Mouse (Mus musculus) myocyte (in vitro differentiated cells): ENCODE measurements at regions not wholly inside any gene's neighbourhood (a gene's known extent, or its start where the extent isn't known, plus 50 kb on each side); places are given as distances from the start of the nearest gene placed in this dataset.

Experiments
- H3K27me3 ChIP-seq: one replicate; pipeline ENCODE4 v1.6.1; 2011; ENCODE audit not compliant: control insufficient read depth, insufficient read depth, insufficient read length
- H3K36me3 ChIP-seq: one replicate; pipeline ENCODE4 v1.6.1; 2011; ENCODE audit not compliant: control insufficient read depth, insufficient read depth
- H3K4me2 ChIP-seq: one replicate; pipeline ENCODE4 v1.6.1; 2011; ENCODE audit warnings: low read depth, control low read depth
- H3K4me3 ChIP-seq: one replicate; pipeline ENCODE4 v1.5.1; 2011; ENCODE audit warnings: mild to moderate bottlenecking, control low read depth, moderate library complexity
- H3K79me2 ChIP-seq: one replicate; pipeline ENCODE4 v1.6.1; 2011; ENCODE audit not compliant: control insufficient read depth, insufficient read depth
- H3ac ChIP-seq: one replicate; pipeline ENCODE4 v1.6.1; 2011; ENCODE audit not compliant: control insufficient read depth, insufficient read length
- CEBPB ChIP-seq: IDR thresholded peaks from 2 replicates; pipeline ENCODE4 v1.6.1; 2011; ENCODE audit warnings: mild to moderate bottlenecking, moderate library complexity; ENCODE audit not compliant: poor library complexity, insufficient read depth, severe bottlenecking
- E2F4 ChIP-seq: IDR thresholded peaks from one replicate; pipeline ENCODE4 v1.6.1; 2011; ENCODE audit warnings: mild to moderate bottlenecking, control low read depth, moderate library complexity; ENCODE audit not compliant: insufficient read depth
- MAX ChIP-seq: IDR thresholded peaks from one replicate; pipeline ENCODE4 v1.6.1; 2011; ENCODE audit warnings: low read depth, mild to moderate bottlenecking, control low read depth
- MYOD1 ChIP-seq, 3 experiments: IDR thresholded peaks; one replicate each; pipeline ENCODE4 v1.6.1; 2011; ENCODE audit warnings: control low read depth in 2 of 3, low read depth in 2 of 3, mild to moderate bottlenecking in 2 of 3, moderate library complexity in 1 of 3; ENCODE audit not compliant: insufficient read length in 2 of 3, control insufficient read depth in 1 of 3
- MYOG ChIP-seq, 3 experiments: IDR thresholded peaks; one replicate each; pipeline ENCODE4 v1.6.1; 2011; ENCODE audit warnings: control low read depth in 2 of 3, low read depth in 2 of 3, mild to moderate bottlenecking in 2 of 3; ENCODE audit not compliant: insufficient read length in 2 of 3, control insufficient read depth in 1 of 3, insufficient read depth in 1 of 3
- POLR2A ChIP-seq: IDR thresholded peaks from one replicate; pipeline ENCODE4 v1.6.1; 2011; ENCODE audit warnings: low read depth, mild to moderate bottlenecking, control low read depth, moderate library complexity; ENCODE audit not compliant: insufficient read length
- POLR2AphosphoS2 ChIP-seq: IDR thresholded peaks from one replicate; pipeline ENCODE4 v1.6.1; 2011; ENCODE audit warnings: low read depth, control low read depth; ENCODE audit not compliant: insufficient read length
- REST ChIP-seq: IDR thresholded peaks from one replicate; pipeline ENCODE4 v1.6.1; 2011; ENCODE audit warnings: mild to moderate bottlenecking, control low read depth, moderate library complexity; ENCODE audit not compliant: insufficient read depth, insufficient read length
- SRF ChIP-seq: IDR thresholded peaks from one replicate; pipeline ENCODE4 v1.6.1; 2011; ENCODE audit warnings: low read depth; ENCODE audit not compliant: control insufficient read depth, insufficient read length
- TCF12 ChIP-seq: IDR thresholded peaks from one replicate; pipeline ENCODE4 v1.6.1; 2011; ENCODE audit warnings: mild to moderate bottlenecking, control low read depth; ENCODE audit not compliant: poor library complexity, insufficient read depth, severe bottlenecking
- TCF3 ChIP-seq: IDR thresholded peaks from one replicate; pipeline ENCODE4 v1.6.1; 2011; ENCODE audit warnings: low read depth, control low read depth; ENCODE audit not compliant: insufficient read length
- USF1 ChIP-seq: IDR thresholded peaks from one replicate; pipeline ENCODE4 v1.6.1; 2011; ENCODE audit warnings: low read depth, mild to moderate bottlenecking, control low read depth, moderate library complexity

- Histone ChIP-seq H3K4me3 (no peak overlapping the region), H3ac (no peak overlapping the region), H3K27me3 (no peaks in the 10 kb centered on the region), H3K79me2 (no peaks in the 10 kb centered on the region), H3K36me3 (no peaks in the 10 kb centered on the region), H3K4me2 (no peak overlapping the region)
- TF ChIP-seq USF1 (no peak), TCF3 (no peak), SRF (no peak), POLR2A (no peak), REST (no peak), TCF12 (no peak)
Observed at GRCm38 (mm10) chr1:41551271-41551670, 745.9 kb downstream of the Tmem182 start.

- TF ChIP-seq SRF (no peak), TCF12 (no peak), USF1 (no peak), POLR2A (no peak), MAX (no peak), CEBPB (no peak)
- Histone ChIP-seq H3K36me3 (no peaks in the 10 kb centered on the region), H3K27me3 (no peaks in the 10 kb centered on the region), H3K4me3 (no peak overlapping the region), H3K79me2 (no peaks in the 10 kb centered on the region), H3ac (no peak overlapping the region), H3K4me2 (no peak overlapping the region)
Observed at GRCm38 (mm10) chr1:41555607-41556006, 750.2 kb downstream of the Tmem182 start.

GRCm38 (mm10) chr1:41559101-41559665 lies 753.8 kb downstream of the Tmem182 start:
- Histone ChIP-seq H3K4me3 (no peak overlapping the region), H3K27me3 (no peaks in the 10 kb centered on the region), H3K4me2 (no peak overlapping the region), H3K79me2 (no peaks in the 10 kb centered on the region), H3K36me3 (no peaks in the 10 kb centered on the region), H3ac (no peak overlapping the region)
- no peak for TF ChIP-seq POLR2A
- TF ChIP-seq CEBPB, result no peak
- TF ChIP-seq MAX, result no peak
- no peak for TF ChIP-seq POLR2AphosphoS2
- no peak for TF ChIP-seq MYOG (IDR thresholded peaks at IDR 0.05; ENCODE audit: control insufficient read depth in 1 of 3, insufficient read depth in 1 of 3, insufficient read length in 2 of 3, low read depth in 2 of 3)
- no peak for TF ChIP-seq E2F4
- TF ChIP-seq MYOD1 (IDR thresholded peaks at IDR 0.05; ENCODE audit: control insufficient read depth in 1 of 3, insufficient read length in 2 of 3, low read depth in 2 of 3), result no peak
- no peak for TF ChIP-seq SRF
- no peak for TF ChIP-seq REST
- TF ChIP-seq USF1, result no peak
- TF ChIP-seq TCF12, result no peak
- no peak for TF ChIP-seq TCF3

- no peaks in the 10 kb centered on the region for H3K27me3 ChIP-seq
- H3K79me2 ChIP-seq, result no peaks in the 10 kb centered on the region
- H3K36me3 ChIP-seq, result no peaks in the 10 kb centered on the region
- no peak overlapping the region for H3ac ChIP-seq
- no peak overlapping the region for H3K4me3 ChIP-seq
- TF ChIP-seq TCF12 (no peak), MYOD1 (IDR thresholded peaks at IDR 0.05; ENCODE audit: control insufficient read depth in 1 of 3, insufficient read length in 2 of 3, low read depth in 2 of 3) (no peak), POLR2A (no peak), E2F4 (no peak), TCF3 (no peak), REST (no peak), SRF (no peak), POLR2AphosphoS2 (no peak), MAX (no peak), MYOG (IDR thresholded peaks at IDR 0.05; ENCODE audit: control insufficient read depth in 1 of 3, insufficient read depth in 1 of 3, insufficient read length in 2 of 3, low read depth in 2 of 3) (no peak), CEBPB (no peak), USF1 (no peak)
- H3K4me2 ChIP-seq, result no peak overlapping the region
Observed at GRCm38 (mm10) chr1:41559991-41560390, 754.6 kb downstream of the Tmem182 start.

GRCm38 (mm10) chr1:41603471-41603870 lies 798.1 kb downstream of the Tmem182 start:
- no peak overlapping the region for H3ac ChIP-seq
- no peak for TF ChIP-seq MYOG (IDR thresholded peaks at IDR 0.05; ENCODE audit: control insufficient read depth in 1 of 3, insufficient read depth in 1 of 3, insufficient read length in 2 of 3, low read depth in 2 of 3)
- TF ChIP-seq E2F4, result no peak
- TF ChIP-seq USF1, result no peak
- no peak for TF ChIP-seq TCF12
- TF ChIP-seq POLR2A, result no peak
- no peak for TF ChIP-seq MYOD1 (IDR thresholded peaks at IDR 0.05; ENCODE audit: control insufficient read depth in 1 of 3, insufficient read length in 2 of 3, low read depth in 2 of 3)
- TF ChIP-seq MAX, result no peak
- TF ChIP-seq REST, result no peak
- no peak for TF ChIP-seq CEBPB
- TF ChIP-seq TCF3, result no peak
- TF ChIP-seq SRF, result no peak
- TF ChIP-seq POLR2AphosphoS2, result no peak
- H3K4me3 ChIP-seq, result no peak overlapping the region
- H3K36me3 ChIP-seq, result no peaks in the 10 kb centered on the region
- H3K27me3 ChIP-seq, result no peaks in the 10 kb centered on the region
- H3K4me2 ChIP-seq, result no peak overlapping the region
- no peaks in the 10 kb centered on the region for H3K79me2 ChIP-seq
